Mouse (Mus musculus): Measurements from ENCODE around the gene Gm45021. TPM values are rescaled to one million over a fixed set of nuclear protein-coding genes. Genes with fewer than 3 reads are reported as not detected.

Gene Gm45021
- total and polyA plus RNA-seq, 3 experiments = not detected

DNA sequence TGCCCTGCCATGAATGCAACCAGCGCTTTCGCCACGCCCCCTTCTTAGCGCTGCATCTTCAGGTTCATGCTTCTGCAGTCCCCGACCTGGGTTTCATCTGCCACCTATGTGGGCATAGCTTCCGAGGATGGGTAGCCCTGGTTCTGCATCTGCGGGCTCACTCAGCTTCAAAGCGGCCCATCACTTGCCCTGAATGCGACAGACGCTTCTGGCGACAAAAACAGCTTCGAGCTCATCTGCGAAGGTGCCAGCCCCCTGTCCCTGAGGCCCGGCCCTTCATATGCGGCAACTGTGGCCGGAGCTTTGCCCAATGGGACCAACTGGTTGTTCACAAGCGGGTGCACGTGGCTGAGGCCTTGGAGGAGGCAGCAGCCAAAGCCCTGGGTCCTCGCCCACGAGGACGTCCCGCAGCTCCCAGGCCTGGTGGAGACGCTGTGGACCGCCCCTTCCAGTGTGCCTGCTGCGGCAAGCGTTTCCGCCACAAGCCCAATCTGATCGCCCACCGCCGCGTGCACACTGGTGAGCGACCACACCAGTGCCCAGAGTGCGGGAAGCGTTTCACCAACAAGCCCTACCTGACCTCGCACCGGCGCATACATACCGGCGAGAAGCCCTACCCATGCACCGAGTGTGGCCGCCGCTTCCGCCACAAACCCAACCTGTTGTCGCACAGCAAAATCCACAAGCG is 7.3 kb downstream of the Gm45021 start (continued):
- TF ChIP-seq SIN3A (IDR thresholded peaks at IDR 0.05; ENCODE audit: low read length) = no peak

- no peak overlapping the region for H3K4me3 ChIP-seq (replicated peaks in 1 of 3; ENCODE audit: low read depth in 2 of 3, low read length in 2 of 3, poor library complexity in 1 of 3)
- TF ChIP-seq RCOR1 (conservative IDR thresholded peaks at IDR 0.05; ENCODE audit: low read depth, low read length) (no peak), ZC3H11A (IDR thresholded peaks at IDR 0.05; ENCODE audit: low read depth, low read length) (no peak), SMC3 (IDR thresholded peaks at IDR 0.05; ENCODE audit: low read depth, low read length) (no peak), MEF2A (IDR thresholded peaks at IDR 0.05; ENCODE audit: borderline replicate concordance, low read depth, low read length) (no peak), IRF4 (IDR thresholded peaks at IDR 0.05; ENCODE audit: low read depth, low read length) (no peak), MAZ (IDR thresholded peaks at IDR 0.05; ENCODE audit: low read depth, low read length) (no peak), MAFK (IDR thresholded peaks at IDR 0.05; ENCODE audit: insufficient replicate concordance, low read length) (no peak), NELFE (IDR thresholded peaks at IDR 0.05; ENCODE audit: low read depth, low read length) (no peak), ZMIZ1 (IDR thresholded peaks at IDR 0.05; ENCODE audit: low read depth, low read length) (no peak), TBP (conservative IDR thresholded peaks at IDR 0.05; ENCODE audit: low read depth, low read length) (no peak), EP300 (IDR thresholded peaks at IDR 0.05; ENCODE audit: low read length) (no peak), KAT2A (IDR thresholded peaks at IDR 0.05; ENCODE audit: insufficient replicate concordance, low read length) (no peak), JUND (conservative IDR thresholded peaks at IDR 0.05; ENCODE audit: low read depth, low read length) (no peak), MYC (IDR thresholded peaks at IDR 0.05; ENCODE audit: low read depth, low read length) (no peak), RAD21 (IDR thresholded peaks at IDR 0.05; ENCODE audit: low read depth, low read length) (no peak), ZNF384 (IDR thresholded peaks at IDR 0.05; ENCODE audit: low read depth, low read length) (no peak), UBTF (IDR thresholded peaks at IDR 0.05; ENCODE audit: low read depth, low read length) (no peak), POLR2AphosphoS2 (IDR thresholded peaks at IDR 0.05; ENCODE audit: low read depth, low read length) (no peak), GABPA (IDR thresholded peaks at IDR 0.05; ENCODE audit: insufficient replicate concordance, low read depth, low read length) (no peak), MAX (IDR thresholded peaks at IDR 0.05; ENCODE audit: low read length) (no peak)
- H3K9ac ChIP-seq (ENCODE audit: insufficient read depth, low read depth) = no peak overlapping the region
These were observed 7.8 kb downstream of the Gm45021 start for GRCm38 (mm10) chr6:48597233-48597625.

More at GRCm38 (mm10) chr6:48597233-48597625, 7.8 kb downstream of the Gm45021 start:
- dilution Hi-C loops (cut with MboI; ENCODE audit: extremely low pct_ligation_motif_present, extremely low pct_unique_long_range_greater_than_20kb, low sequenced_read_pairs) = no loop called here
- Histone ChIP-seq H3K36me3 (replicated peaks in 1 of 2; ENCODE audit: control insufficient read depth in 1 of 2, insufficient read depth in 1 of 2, low read length in 1 of 2) (peaks cover 27 to 49% of the 10 kb centered on the region in 2 experiments), H3K79me2 (replicated peaks; ENCODE audit: control insufficient read depth, extremely low read depth, insufficient read depth, poor library complexity, severe bottlenecking) (peaks cover 23% of the 10 kb centered on the region), H3K4me1 (ENCODE audit: control insufficient read depth in 1 of 2, insufficient read depth in 2 of 2) (peaks cover 3 to 37% of the 10 kb centered on the region in 2 experiments; a peak in 3 of 4 replicates), H3K9me3 (replicated peaks; ENCODE audit: low read length) (peaks cover 3% of the 10 kb centered on the region), H3K27me3 (replicated peaks) (no peaks in the 10 kb centered on the region), H3K4me2 (ENCODE audit: insufficient read depth, low read depth, poor library complexity, severe bottlenecking) (no peak overlapping the region), H3K27ac (ENCODE audit: insufficient read depth, low read depth) (no peak overlapping the region)
- no peak for DNase-seq (ENCODE audit: extremely low read depth)
- in situ Hi-C loops (cut with MboI; ENCODE audit: low pct_ligation_motif_present, low pct_unique_long_range_greater_than_20kb, low sequenced_read_pairs) = no loop called here
